Mouse (Mus musculus) lung, postnatal 0 days (tissue): Measurements from ENCODE around the gene Tbcel.

Experiments used
- CTCF ChIP-seq: IDR thresholded peaks from 2 replicates; pipeline ENCODE4 v1.5.1; 2016; ENCODE audit warnings: antibody characterized with exemption, mild to moderate bottlenecking
- EP300 ChIP-seq: IDR thresholded peaks from 2 replicates; pipeline ENCODE4 v1.6.1; 2016; ENCODE audit warnings: antibody characterized with exemption, mild to moderate bottlenecking, control low read depth

DNA sequence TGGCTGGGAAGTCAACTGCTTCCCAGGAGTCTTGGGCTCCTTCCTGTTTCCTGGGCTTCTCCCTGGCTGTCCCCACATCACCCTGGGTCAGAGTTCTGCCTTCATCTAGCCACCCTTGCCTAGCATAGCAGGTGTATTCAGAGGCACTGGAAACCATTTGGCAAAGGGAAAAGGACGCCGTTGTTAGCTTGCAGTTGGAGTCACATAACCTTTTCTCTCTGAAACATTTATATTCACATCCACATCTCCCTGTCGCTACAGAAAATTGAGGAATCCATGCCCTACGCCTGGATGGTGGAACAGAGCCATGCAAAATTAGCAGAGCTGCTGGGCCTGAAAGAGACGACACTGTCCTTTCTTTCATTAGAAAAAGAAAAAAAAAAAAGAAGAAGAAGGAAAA, 125.5 kb downstream of the Tbcel start:
- TF ChIP-seq EP300 (no peak), CTCF (no peak)
